Mouse (Mus musculus): ENCODE measurements around the gene Rilp. TPM values are rescaled to one million over a fixed set of nuclear protein-coding genes. Genes with fewer than 3 reads are reported as not detected.

The Rilp gene
- total RNA-seq, 2 experiments from 2014 or later, result not detected

DNA sequence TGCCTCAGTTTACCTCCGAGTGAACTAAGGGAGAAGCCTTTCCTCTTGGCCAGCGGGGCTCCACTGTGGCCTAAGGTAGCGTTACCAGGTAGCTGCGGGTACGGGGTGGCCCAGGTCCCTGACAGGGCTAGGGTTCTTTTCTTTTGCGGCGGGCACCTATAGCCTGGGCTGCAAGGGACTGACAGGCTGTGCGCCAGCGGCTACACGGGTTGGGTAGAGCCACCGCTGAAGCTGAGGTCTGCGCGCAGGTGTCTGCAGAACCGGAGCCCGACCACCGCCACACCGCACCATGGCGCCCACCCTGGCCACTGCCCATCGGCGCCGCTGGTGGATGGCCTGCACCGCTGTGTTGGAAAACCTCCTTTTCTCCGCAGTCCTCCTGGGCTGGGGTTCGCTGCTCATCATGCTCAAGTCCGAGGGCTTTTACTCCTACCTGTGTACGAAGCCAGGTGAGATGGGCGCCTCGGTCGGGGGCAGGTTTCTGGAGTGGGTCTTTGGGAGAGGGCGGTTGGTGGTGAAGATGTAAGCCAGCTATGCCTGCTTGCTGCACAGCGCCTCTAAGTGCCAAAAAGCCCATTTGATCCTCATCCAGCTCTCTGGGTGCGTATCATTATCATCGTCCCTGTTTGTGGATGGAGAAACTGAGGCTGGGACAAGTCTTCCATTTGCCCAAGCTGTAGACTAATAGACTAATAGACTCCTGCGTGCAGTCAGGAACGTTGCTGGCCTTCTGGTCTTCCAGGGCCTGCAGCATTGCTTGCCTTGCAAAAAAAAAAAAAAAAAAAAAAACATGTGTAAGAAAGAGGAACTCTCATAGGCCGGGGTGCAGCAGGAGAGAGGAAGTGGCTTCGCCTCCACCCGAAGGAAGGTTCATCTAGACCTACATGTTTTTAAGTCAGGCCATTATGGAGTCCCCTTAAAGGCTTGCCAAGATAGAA is 22.7 kb downstream of the Rilp start:
- peak; percentile 36 for ATAC-seq (replicated peaks; ENCODE audit: poor library complexity)

DNA sequence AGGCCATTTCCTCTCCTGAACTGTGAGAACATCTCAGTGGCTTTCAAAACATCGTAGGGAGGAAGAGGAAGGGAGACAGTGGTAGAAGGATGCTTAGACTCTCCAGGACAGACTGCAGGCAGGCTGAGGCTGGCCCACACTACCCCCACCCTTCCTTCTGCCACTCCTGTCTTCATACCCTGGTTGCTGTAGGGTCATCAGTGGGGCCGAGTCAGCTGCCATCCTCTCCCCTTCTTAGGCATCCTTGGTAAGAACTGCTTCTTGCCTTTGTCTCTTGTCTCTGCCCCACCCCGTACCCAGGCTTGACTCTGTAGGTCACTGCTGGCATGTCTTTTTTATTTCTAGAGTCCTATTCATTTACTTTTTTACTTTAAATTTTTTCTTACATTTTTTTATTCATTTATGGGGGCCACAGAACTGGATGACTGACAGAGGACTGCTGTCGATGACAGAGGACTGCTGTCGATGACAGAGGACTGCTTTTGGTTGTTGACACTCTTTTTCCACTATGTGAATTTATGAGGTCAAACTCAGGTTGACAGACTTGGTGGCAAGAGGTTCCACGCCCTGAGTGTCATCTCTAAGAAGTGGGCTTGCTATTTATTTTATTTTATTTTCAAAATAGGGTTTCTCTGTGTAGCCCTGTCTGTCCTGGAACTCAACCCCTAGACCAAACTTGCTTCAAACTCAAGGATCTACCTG is 23.6 kb downstream of the Rilp start:
- no peak for ATAC-seq (replicated peaks; ENCODE audit: poor library complexity)

DNA sequence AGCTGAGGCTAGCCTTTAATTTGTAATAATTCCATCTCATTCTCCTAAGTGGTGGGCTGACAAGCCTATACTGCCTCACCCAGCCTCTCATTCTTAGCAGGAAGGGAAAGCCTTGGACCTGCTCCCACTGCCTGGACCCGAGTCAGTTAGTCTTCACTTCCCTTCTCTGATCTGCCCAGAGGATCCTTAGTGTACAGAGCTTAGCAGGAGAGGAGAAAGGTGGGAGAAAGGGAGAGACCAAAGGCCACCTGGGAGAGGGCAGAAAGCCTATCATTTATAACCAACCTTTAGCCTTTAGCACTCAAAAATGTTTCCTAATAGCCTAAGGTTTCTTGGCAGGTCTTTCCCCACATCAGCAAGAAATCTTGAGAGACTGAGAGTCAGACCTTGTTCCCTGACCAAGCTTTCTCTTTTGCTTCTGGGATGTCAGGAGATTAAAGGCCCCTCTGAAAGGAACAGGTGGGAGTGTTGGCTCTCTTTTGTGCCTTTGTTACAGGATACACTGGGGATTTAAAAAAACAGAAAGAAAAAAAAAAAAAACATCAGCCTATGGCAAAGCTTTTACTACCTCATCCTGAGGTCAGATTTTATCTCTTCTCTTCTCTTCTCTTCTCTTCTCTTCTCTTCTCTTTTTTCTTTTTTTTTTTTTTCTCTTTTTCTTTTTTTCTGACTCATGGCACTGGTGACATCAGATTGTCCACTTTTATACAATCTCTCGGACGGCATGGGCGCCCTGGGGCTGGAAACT is 24.6 kb downstream of the Rilp start:
- no peak for ATAC-seq (replicated peaks; ENCODE audit: poor library complexity)

DNA sequence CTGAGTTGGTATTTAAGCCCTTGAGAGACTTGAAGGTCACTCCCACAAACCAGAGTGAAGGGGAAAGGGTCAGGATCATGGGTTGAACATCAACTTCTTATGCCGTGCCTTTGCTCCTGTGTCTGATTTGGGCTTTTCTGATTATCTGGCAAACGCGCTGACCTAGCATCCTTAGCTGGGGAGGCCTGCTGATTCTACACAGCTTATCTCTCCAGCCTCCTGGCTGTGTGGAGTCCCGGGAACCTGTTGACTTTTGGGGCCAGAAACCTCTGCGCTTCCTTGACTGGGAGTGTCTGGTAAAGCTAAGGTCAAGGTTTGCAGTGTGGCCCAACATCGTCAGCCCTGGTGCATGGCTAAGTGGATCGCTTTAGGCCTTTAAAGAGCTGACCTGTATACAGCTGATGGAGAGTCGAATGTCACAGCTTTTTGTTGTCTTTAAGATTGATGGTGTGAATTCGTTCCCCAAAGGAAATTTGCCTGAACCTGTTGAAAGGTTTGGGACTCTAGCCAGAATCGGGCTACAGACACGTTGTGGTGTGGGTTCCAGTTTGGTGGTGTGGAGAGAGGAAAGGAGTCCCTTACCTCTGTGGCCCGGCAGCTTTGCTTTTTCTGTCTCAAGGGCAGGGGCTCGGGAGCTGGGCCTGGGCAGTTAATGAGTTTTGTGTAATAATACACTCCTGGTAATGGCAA is 25.4 kb downstream of the Rilp start:
- ATAC-seq (replicated peaks; ENCODE audit: poor library complexity), result no peak

DNA sequence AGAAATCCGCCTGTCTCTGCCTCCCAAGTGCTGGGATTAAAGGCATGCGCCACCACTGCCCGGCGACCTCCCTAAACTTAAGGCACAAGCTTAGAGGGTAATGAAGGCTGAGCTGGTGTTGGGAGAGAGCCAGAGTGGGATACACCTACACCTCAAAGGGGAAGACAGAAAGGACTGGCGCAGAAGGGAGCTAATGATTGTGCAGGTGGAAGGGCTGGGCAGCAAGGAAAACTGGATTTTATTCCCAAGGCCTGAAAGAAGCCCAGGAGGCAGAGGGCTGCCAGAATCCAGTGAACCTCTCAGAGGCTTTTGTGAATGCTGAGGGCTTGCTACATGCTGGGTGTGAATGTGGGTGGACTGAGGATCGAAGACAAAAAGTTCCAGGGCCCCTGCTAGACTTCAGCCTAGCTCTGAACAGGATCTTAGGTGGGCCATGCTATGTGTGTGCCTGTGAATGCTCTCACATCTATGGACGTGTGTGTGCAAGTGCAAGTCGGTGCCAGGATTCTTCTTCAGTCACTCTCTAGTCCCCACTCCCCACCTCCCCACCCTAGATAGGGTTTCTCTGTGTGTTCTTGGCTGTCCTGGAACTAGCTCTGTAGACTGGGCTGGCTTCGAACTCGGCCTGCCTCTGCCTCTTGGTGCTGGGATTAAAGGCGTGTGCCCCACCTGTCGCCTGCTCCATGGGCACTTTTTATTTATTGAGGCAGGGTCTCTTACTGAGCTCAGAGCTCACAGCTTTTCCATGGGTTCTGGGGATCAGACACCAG is 26.5 kb downstream of the Rilp start:
- no peak for ATAC-seq (replicated peaks; ENCODE audit: poor library complexity)

DNA sequence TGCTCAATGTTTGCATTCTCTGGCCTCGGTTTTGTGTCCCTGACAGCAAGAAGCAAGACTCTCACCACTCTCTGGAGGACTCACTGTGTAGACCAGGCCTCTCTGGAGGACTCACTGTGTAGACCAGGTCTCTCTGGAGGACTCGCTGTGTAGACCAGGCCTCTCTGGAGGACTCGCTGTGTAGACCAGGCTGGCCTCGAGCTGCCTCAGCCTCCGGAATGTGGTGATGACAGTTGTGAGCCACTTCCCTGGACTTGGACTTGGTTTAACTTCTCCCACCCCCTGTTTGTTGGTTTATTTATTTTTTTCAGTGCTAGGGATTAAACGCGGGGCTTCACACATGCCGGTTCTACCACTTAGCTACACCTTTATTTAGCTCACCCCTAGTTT is 27.1 kb downstream of the Rilp start:
- no peak for ATAC-seq (replicated peaks; ENCODE audit: poor library complexity)

DNA sequence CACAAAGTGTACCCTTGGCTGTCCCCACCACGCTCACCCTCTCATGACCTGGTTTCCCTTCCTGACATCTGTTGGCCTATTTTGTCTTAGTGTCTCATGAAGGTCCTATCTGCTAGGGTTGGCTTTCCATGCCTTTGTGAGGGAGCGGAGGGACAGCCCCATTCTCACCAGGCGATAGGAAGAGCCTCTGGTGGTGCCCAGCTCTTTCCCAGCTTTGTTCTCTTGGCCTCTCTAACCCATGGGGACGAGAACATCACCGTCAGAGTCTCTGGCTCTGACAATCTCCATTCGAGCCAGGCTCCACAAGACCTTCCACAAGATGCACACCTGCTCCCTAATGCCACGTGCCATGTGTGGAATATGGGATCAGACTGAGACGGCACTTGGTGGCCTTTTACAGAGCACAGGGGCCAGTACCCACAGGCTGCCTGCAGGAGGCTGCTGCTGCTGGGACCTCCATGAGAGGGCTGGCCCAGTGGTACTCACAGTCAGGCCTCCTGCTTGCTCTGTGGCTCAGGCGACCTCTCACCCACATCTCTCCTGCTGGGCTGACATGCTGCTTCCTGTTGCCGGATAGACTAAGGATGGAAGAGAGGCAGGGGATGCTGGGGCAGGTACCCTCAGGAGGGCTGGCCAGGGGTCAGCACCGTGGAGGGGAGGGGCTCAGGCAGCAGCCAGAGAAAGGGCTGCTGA is 27.7 kb downstream of the Rilp start:
- no peak for ATAC-seq (replicated peaks; ENCODE audit: poor library complexity)

DNA sequence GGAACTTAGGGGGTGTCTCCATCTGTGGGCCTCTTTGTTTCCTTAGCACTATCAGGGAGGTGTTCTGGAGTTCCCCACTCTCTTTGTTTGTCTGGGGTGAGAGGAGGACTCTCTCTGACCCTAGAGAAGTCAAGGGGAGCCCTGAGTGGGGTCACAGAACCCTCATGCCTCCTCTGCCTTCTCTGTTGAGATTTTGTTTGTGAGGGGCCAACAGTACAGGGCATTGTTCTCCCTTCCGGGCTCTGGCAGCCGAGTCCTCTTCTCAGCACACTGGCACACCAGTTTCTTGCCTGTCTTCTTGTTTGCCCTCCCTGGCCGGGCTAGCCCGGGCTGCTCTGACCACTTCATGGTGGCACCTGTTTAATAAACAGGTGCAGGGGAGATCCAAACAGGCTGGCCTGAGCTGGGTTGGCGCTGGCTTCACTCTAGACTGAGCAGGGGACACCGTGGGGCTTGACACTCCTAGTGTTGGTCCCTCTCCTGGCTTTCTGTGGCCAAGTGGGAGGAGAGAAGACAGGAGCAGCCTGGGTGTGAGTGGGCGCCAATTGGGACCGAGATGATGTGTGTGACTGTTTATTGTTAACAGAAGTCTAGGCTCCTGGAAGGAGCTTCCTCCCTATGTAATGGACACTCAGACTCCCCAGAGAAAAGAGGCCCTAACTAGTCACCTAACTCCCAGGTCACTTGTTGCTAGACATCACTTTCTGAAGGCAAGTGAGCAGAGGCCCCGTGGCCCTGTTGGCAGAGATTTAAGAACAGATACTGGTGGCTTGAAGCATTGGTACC is 28.5 kb downstream of the Rilp start:
- no peak for ATAC-seq (replicated peaks; ENCODE audit: poor library complexity)

DNA sequence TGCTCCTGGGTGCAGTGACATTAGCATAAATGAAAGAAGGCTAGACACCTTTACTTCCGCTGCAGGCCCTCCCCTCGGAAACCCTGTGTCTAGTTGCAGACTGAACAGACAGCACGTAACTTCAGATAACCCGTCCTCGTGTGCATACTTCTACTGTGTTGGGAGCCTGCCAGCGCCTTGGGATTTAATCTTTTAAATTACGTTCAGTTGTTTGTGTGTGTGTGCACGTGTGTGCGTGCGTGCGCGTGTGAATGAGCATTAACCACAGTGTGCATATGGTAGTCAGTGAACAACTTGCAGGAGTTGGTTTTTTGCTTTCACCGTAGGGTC is 29.0 kb downstream of the Rilp start:
- peak; percentile 49 for ATAC-seq (replicated peaks; ENCODE audit: poor library complexity)

DNA sequence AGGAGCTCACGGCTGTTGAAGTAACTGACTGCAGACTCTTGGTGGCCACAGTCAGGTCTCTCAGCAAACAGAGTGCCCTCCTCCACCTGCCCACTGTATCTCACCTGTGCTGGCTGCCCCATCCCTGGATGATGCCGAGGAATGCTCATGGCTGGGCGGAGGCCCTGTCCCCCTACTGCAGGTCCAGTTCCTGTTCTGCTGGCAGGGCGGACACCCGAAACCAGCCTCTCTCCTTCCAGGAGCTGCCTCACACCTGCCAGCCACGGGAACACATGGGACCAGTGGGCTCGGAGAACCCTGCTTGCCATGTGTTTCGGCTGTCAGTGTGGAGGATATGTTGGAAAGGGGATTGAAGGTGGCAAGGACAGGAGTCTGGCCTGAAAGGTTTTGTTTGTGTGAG is 30.3 kb downstream of the Rilp start:
- ATAC-seq (replicated peaks; ENCODE audit: poor library complexity), result no peak

DNA sequence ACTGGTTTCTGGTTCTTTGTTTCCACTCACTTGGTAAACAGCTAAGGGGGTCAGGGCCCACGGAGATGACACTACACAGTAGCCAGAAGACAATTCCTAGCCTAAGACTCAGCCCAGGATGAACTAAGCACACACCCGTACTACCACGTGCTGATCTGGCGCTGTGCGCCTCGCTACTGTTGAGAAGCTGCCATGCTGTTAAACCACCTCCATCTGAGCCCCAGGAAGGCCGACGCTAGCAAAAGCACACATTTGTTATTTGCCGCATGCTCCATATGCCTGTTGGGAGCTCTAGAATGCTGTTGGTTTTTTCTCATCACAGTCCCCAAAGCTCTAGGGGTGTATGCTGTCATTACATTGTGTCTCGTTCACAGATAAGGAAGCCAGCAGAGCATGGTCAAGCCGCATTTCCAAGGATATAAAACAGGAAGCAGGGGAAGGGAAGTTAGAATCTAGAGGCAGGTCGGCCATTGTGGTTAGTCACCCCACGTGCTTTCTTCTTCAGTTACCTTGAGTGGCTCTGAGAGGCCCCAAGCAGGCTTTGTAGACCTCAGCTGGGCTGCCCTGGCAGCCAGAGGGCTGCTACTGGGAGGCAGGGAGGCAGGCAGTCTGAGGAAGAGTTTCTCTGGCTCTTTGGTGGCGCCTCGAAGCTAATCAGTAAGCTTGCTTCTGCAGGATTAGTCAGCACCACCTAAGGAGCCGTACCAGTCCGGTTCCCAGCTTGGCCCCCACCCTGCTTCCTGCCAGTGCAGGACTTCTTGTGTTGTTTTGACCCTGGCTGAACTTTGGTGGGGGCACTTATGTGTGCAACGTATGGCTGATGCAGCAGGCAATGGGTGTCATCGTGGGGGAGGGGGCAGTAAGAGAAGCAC is 31.1 kb downstream of the Rilp start:
- peak; percentile 73 for ATAC-seq (replicated peaks; ENCODE audit: poor library complexity)

DNA sequence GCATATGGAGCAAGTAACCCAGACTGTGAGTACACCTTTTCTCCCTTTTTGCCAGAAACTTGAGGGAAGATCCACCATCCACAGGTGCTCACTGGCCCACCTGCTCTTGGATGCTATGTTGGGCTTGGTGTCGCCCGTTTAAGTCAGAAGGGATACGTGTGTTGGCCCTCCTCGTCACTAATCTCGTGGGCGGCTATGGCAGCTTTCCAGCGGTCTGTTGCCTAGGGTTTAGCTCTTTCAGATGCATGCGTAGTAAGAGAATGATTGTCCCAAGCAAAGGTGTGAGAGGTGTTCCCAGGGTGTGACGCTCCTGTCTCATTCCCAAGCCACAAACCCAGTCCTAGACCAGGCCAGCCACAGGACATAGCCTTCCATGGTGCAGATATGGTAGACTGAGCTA is 34.8 kb downstream of the Rilp start:
- no peak for ATAC-seq (replicated peaks; ENCODE audit: poor library complexity)

DNA sequence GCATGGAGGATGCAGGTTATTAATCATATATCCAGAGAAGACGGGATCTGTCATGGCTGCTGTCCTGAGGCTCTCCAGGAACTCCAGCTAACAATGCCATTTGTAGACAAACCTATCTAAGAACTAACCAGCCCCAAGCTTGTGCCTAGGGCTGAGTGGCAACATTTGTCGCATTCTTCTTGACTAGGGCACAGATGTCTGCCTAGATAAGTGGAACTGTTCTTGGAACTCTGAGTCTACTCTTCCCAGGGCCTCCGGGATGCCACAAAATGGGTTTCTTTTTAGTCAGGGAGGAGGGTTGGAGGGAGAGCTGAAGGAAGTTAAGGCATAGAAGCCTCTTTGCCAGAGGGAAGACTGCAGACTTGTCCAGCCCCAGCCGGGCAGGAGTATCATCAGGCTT is 36.2 kb downstream of the Rilp start:
- no peak for ATAC-seq (replicated peaks; ENCODE audit: poor library complexity)

DNA sequence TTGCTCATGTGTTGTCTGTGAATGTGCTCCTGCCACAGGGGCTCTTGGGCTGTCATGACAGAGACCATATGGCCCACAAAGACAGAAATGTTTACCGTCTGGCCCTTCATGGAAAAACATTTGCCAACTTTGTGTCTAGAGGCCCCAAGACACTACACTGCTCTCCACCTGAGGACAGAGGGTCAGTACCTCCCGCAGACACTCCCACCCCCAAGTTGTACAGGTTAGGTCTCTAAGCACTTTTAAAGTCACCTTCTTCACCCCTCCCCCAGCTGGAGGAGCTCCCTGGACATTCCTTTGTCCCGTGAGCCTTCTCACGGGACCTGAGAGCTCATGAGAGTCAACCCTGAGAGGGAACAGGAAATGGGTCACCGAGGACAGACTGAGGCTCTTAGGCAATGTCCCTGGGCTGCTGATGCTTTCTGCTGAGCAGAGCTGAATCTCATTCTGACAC is 39.8 kb downstream of the Rilp start:
- ATAC-seq (replicated peaks; ENCODE audit: poor library complexity), result peak; percentile 65

DNA sequence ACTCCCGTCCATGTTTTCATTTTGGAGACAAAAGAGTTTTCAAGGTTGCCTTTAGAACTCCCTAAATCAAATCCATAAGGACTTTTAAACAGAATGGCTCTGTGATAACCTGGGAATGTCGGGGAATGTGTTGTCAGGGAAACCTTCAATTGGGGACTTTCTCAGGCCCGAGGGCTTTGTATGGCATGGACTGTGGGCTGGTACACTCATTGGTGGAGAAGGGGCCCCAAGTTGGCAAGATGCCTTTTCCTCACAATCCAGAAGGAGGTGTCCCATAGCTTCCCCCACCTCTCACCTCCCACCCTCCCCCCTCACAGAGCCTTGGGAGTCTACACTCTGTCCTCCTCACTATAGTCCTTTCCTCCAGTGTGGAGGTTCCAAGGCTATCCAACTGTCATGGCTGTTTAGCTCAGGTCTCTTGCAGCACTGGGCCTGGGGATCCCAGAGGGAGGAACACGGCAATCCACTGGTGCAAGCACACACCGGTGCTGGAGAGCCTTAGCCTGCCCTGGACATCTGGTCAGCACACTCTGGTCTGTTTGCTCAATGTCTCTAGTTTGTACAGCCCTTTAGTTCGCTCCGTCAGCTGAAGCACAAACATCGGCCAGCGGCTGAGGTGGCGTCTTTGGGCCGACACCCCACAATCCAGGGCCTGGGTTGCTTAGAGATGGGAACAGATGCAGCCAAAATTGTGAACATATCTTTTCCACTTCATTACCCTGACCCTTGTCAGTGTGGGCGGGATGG is 40.5 kb downstream of the Rilp start:
- ATAC-seq (replicated peaks; ENCODE audit: poor library complexity), result no peak

DNA sequence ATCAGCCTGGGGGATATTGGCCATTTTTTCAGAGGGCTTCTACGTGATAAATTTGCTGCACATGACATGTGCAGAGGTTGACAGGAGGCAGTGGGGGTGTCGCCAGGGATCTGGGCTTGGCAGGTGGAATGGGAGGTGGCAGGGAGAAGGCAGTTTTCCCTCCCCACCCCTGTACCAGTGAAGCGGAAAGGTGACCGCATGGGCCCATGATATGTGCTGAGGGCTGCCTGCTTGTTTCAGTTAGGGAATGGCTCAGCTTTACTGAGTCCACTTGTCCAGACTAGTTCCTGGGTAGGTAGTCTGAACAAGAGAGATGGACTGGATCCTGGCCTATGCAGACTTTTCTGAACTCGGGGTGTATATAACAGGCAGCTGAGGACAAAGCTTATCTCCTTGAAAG is 41.4 kb downstream of the Rilp start:
- ATAC-seq (replicated peaks; ENCODE audit: poor library complexity), result no peak

DNA sequence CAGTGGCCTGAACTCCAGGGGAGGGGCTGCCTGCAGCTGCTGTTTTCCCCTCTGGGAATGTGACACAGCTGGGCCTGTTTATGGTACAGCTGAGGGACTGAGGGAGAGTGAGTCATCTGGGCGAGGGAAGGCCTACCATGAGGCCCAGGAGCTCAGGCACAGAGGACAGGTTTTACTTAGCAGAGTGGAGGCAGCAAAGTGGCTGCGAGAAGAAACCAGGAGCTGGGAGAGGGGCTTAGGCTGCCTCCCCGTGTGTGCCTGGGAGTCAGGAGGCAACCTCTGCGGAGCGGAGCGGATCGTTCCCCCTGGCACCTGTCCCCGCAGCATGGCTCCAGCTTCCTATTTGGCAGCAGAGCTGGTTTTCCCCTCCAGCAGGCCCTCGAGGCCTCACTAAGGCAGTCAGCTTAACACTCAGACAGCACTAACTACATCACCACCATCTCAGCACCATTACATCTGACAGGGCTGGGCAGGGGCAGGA is 42.1 kb downstream of the Rilp start:
- no peak for ATAC-seq (replicated peaks; ENCODE audit: poor library complexity)
